Mouse (Mus musculus) lung, embryonic 16.5 days (tissue): ENCODE results near the gene Mto1. TPM values are rescaled to one million over a fixed set of nuclear protein-coding genes. Genes with fewer than 3 reads are reported as not detected.

Experiments
- ATAC-seq: fragments of 200-750 bp; cut with Nextera tagmentation; 2 replicates; pipeline ENCODE4 v1.8.0; 2017; ENCODE audit warnings: low read depth, mild to moderate bottlenecking, moderate library complexity
- H3K27ac ChIP-seq: fragments of 300-500 bp; sonication (generic); 2 replicates; pipeline ENCODE4 v1.5.1; 2014; ENCODE audit warnings: mild to moderate bottlenecking, control low read depth, low read length
- H3K27me3 ChIP-seq: fragments of 300-500 bp; sonication (generic); 2 replicates; pipeline ENCODE4 v1.6.1; 2014; ENCODE audit warnings: low read depth, low read length, mixed read lengths; ENCODE audit not compliant: control insufficient read depth, insufficient read depth
- H3K36me3 ChIP-seq: fragments of 300-500 bp; sonication (generic); 2 replicates; pipeline ENCODE4 v1.6.1; 2014; ENCODE audit warnings: low read length; ENCODE audit not compliant: control insufficient read depth, insufficient read depth
- H3K4me1 ChIP-seq: fragments of 300-500 bp; sonication (generic); replicated peaks from 2 replicates; pipeline ENCODE4 v1.6.1; 2014; ENCODE audit warnings: low read length, mixed read lengths; ENCODE audit not compliant: control insufficient read depth, insufficient read depth
- H3K4me2 ChIP-seq: fragments of 300-500 bp; sonication (generic); 2 replicates; pipeline ENCODE4 v1.6.1; 2014; ENCODE audit warnings: low read depth, low read length, control low read depth
- H3K4me3 ChIP-seq: fragments of 300-500 bp; sonication (generic); 2 replicates; pipeline ENCODE4 v1.5.1; 2014; ENCODE audit warnings: mild to moderate bottlenecking, low read length, control low read depth
- H3K9ac ChIP-seq: fragments of 300-500 bp; sonication (generic); 2 replicates; pipeline ENCODE4 v1.6.1; 2014; ENCODE audit warnings: low read length, control low read depth
- H3K9me3 ChIP-seq: fragments of 300-500 bp; sonication (generic); 2 replicates; pipeline ENCODE4 v1.6.1; 2016; ENCODE audit warnings: low read length; ENCODE audit not compliant: control insufficient read depth
- WGBS: fragments of 180-500 bp; shearing (Covaris S2); extraction: QIAGEN DNeasy Blood & Tissue Kit; methylation state at CpG from one replicate; pipeline ENCODE4 v1.1.7; 2014; 5-methylcytosine and 5-hydroxymethylcytosine counted together
- polyA plus RNA-seq: library from polyadenylated mRNA; unstranded; fragments of >200 nt; fragmentation: Nextera tagmentation; extraction: Ambion mirVana; gene quantifications from 2 replicates; pipeline ENCODE4 v1.2.1, GENCODE M21; 2015

The Mto1 gene
- polyA plus RNA-seq: 22.5 and 22.8 TPM in 2 replicates

- no peaks in the 10 kb centered on the region for H3K9me3 ChIP-seq
- H3K4me1 ChIP-seq: peaks cover 13% of the 10 kb centered on the region
- peak within 1 kb of the TSS; percentile 81 for H3K4me3 ChIP-seq
- H3K4me2 ChIP-seq: peak within 1 kb of the TSS; percentile 64
- under 1% methylated on average over 94 of the region's 96 CpGs for WGBS
- peaks cover 16% of the 10 kb centered on the region for H3K27me3 ChIP-seq
- H3K36me3 ChIP-seq: peaks cover 6% of the 10 kb centered on the region
- H3K27ac ChIP-seq: peak within 1 kb of the TSS; percentile 85
- peak within 1 kb of the TSS; percentile 87 for H3K9ac ChIP-seq
- peak; percentile 96 for ATAC-seq
Measured at GRCm38 (mm10) chr9:78447973-78448873, at the start of gene Mto1, which contains the start of gene Gm17324. Mto1 (plus strand) TSS chr9:78448208. Gm17324 (minus strand) TSS chr9:78448786.

- WGBS: 50% methylated on average over 5 of the region's 5 CpGs
- Histone ChIP-seq H3K9ac (no peak overlapping the region), H3K4me2 (no peak overlapping the region), H3K36me3 (no peaks in the 10 kb centered on the region), H3K9me3 (no peaks in the 10 kb centered on the region), H3K4me1 (peaks cover 6% of the 10 kb centered on the region), H3K27me3 (peaks cover 19% of the 10 kb centered on the region), H3K4me3 (no peak overlapping the region), H3K27ac (no peak overlapping the region)
- no peak for ATAC-seq
Measured at GRCm38 (mm10) chr9:78400570-78400969, 47.4 kb upstream of the Mto1 start.

- peaks cover 8% of the 10 kb centered on the region for H3K27me3 ChIP-seq
- no peak for ATAC-seq
- H3K4me3 ChIP-seq: no peak overlapping the region
- H3K9ac ChIP-seq: no peak overlapping the region
- 87% methylated on average over 7 of the region's 7 CpGs for WGBS
- H3K4me2 ChIP-seq: no peak overlapping the region
- no peaks in the 10 kb centered on the region for H3K36me3 ChIP-seq
- H3K27ac ChIP-seq: no peak overlapping the region
- no peaks in the 10 kb centered on the region for H3K9me3 ChIP-seq
- no peaks in the 10 kb centered on the region for H3K4me1 ChIP-seq
Measured at GRCm38 (mm10) chr9:78401596-78401995, 46.4 kb upstream of the Mto1 start.

- 0 out of 2 replicates have a peak, but pooled peaks cover 5% of the 10 kb centered on the region for H3K4me1 ChIP-seq
- 9% methylated on average over 27 of the region's 27 CpGs for WGBS
- H3K4me2 ChIP-seq: peak overlapping the region; percentile 85
- ATAC-seq: peak; percentile 65
- no peaks in the 10 kb centered on the region for H3K36me3 ChIP-seq
- H3K9me3 ChIP-seq: no peaks in the 10 kb centered on the region
- peak overlapping the region; percentile 55 for H3K9ac ChIP-seq
- no peaks in the 10 kb centered on the region for H3K27me3 ChIP-seq
- peak overlapping the region; percentile 45 for H3K4me3 ChIP-seq
- H3K27ac ChIP-seq: no peak overlapping the region
Measured at GRCm38 (mm10) chr9:78427362-78427781, 20.6 kb upstream of the Mto1 start.

GRCm38 (mm10) chr9:78428185-78428584 lies 19.8 kb upstream of the Mto1 start:
- Histone ChIP-seq H3K4me1 (0 out of 2 replicates have a peak, but pooled peaks cover 5% of the 10 kb centered on the region), H3K9me3 (no peaks in the 10 kb centered on the region), H3K27me3 (no peaks in the 10 kb centered on the region), H3K4me3 (no peak overlapping the region), H3K27ac (no peak overlapping the region), H3K36me3 (no peaks in the 10 kb centered on the region), H3K4me2 (no peak overlapping the region), H3K9ac (no peak overlapping the region)
- no peak for ATAC-seq
- 83% methylated on average over 6 of the region's 6 CpGs for WGBS

GRCm38 (mm10) chr9:78428870-78429432 lies 19.1 kb upstream of the Mto1 start:
- no peak overlapping the region for H3K27ac ChIP-seq
- ATAC-seq: no peak
- WGBS: 76% methylated on average over 4 of the region's 4 CpGs

GRCm38 (mm10) chr9:78429551-78429950 lies 18.5 kb upstream of the Mto1 start:
- no peaks in the 10 kb centered on the region for H3K9me3 ChIP-seq
- H3K4me1 ChIP-seq: 0 out of 2 replicates have a peak, but pooled peaks cover 5% of the 10 kb centered on the region
- H3K36me3 ChIP-seq: no peaks in the 10 kb centered on the region
- H3K9ac ChIP-seq: no peak overlapping the region
- H3K27me3 ChIP-seq: no peaks in the 10 kb centered on the region
- 60% methylated on average over 2 of the region's 2 CpGs for WGBS
- ATAC-seq: no peak
- no peak overlapping the region for H3K4me2 ChIP-seq
- H3K27ac ChIP-seq: no peak overlapping the region
- no peak overlapping the region for H3K4me3 ChIP-seq

More at GRCm38 (mm10) chr9:78428870-78429432, 19.1 kb upstream of the Mto1 start:
- Histone ChIP-seq H3K4me2 (no peak overlapping the region), H3K9ac (no peak overlapping the region), H3K27me3 (no peaks in the 10 kb centered on the region), H3K4me1 (0 out of 2 replicates have a peak, but pooled peaks cover 5% of the 10 kb centered on the region), H3K4me3 (no peak overlapping the region), H3K9me3 (no peaks in the 10 kb centered on the region), H3K36me3 (no peaks in the 10 kb centered on the region)

- H3K4me3 ChIP-seq: no peak overlapping the region
- no peaks in the 10 kb centered on the region for H3K36me3 ChIP-seq
- H3K4me1 ChIP-seq: 0 out of 2 replicates have a peak, but pooled peaks cover 5% of the 10 kb centered on the region
- no peak for ATAC-seq
- H3K27ac ChIP-seq: no peak overlapping the region
- no peaks in the 10 kb centered on the region for H3K27me3 ChIP-seq
- no peak overlapping the region for H3K9ac ChIP-seq
- H3K4me2 ChIP-seq: no peak overlapping the region
- WGBS: 69% methylated on average over 6 of the region's 6 CpGs
- no peaks in the 10 kb centered on the region for H3K9me3 ChIP-seq
Measured at GRCm38 (mm10) chr9:78430486-78430885, 17.5 kb upstream of the Mto1 start.

- H3K36me3 ChIP-seq: no peaks in the 10 kb centered on the region
- no peak overlapping the region for H3K4me3 ChIP-seq
- no peak overlapping the region for H3K9ac ChIP-seq
- WGBS: 81% methylated on average over 5 of the region's 5 CpGs
- no peak overlapping the region for H3K27ac ChIP-seq
- ATAC-seq: no peak
- no peaks in the 10 kb centered on the region for H3K9me3 ChIP-seq
- no peak overlapping the region for H3K4me2 ChIP-seq
- no peaks in the 10 kb centered on the region for H3K27me3 ChIP-seq
- 0 out of 2 replicates have a peak, but pooled peaks cover 3% of the 10 kb centered on the region for H3K4me1 ChIP-seq
Measured at GRCm38 (mm10) chr9:78432471-78432870, 15.5 kb upstream of the Mto1 start.
